Mouse (Mus musculus): ENCODE results near the gene Casp3.

Gene Casp3

GRCm38 (mm10) chr8:46606930-46607329 lies 10.2 kb upstream of the Casp3 start:
- in situ Hi-C loops (cut with MboI): no loop called here

- in situ Hi-C loops (cut with MboI): no loop called here
Measured at GRCm38 (mm10) chr8:46611557-46611956, 5.5 kb upstream of the Casp3 start.

GRCm38 (mm10) chr8:46612913-46613312 lies 4.2 kb upstream of the Casp3 start:
- in situ Hi-C loops (cut with MboI): no loop called here

- in situ Hi-C loops (cut with MboI): no loop called here
Measured at GRCm38 (mm10) chr8:46613377-46613776, 3.7 kb upstream of the Casp3 start.

- in situ Hi-C loops (cut with MboI): no loop called here
Measured at GRCm38 (mm10) chr8:46615936-46616335, 1.2 kb upstream of the Casp3 start.

GRCm38 (mm10) chr8:46617690-46618620 lies 864 bp downstream of the Casp3 start:
- in situ Hi-C loops (cut with MboI): no loop called here

- in situ Hi-C loops (cut with MboI): no loop called here
Measured at GRCm38 (mm10) chr8:46618639-46619320, 1.7 kb downstream of the Casp3 start.

- in situ Hi-C loops (cut with MboI): no loop called here
Measured at GRCm38 (mm10) chr8:46622446-46623270, 5.6 kb downstream of the Casp3 start.

- in situ Hi-C loops (cut with MboI): no loop called here
Measured at GRCm38 (mm10) chr8:46625166-46625565, 8.1 kb downstream of the Casp3 start.

- in situ Hi-C loops (cut with MboI): no loop called here
Measured at GRCm38 (mm10) chr8:46626642-46627041, 9.6 kb downstream of the Casp3 start.

GRCm38 (mm10) chr8:46627881-46628280 lies 10.8 kb downstream of the Casp3 start:
- in situ Hi-C loops (cut with MboI): no loop called here

GRCm38 (mm10) chr8:46628645-46629044 lies 11.6 kb downstream of the Casp3 start:
- in situ Hi-C loops (cut with MboI): no loop called here

GRCm38 (mm10) chr8:46630422-46630821 lies 13.3 kb downstream of the Casp3 start:
- in situ Hi-C loops (cut with MboI): no loop called here

- in situ Hi-C loops (cut with MboI): no loop called here
Measured at GRCm38 (mm10) chr8:46630932-46631331, 13.8 kb downstream of the Casp3 start.

GRCm38 (mm10) chr8:46639010-46639571 lies 22.0 kb downstream of the Casp3 start:
- in situ Hi-C loops (cut with MboI): no loop called here

GRCm38 (mm10) chr8:46639852-46640251 lies 22.8 kb downstream of the Casp3 start:
- in situ Hi-C loops (cut with MboI): no loop called here

- in situ Hi-C loops (cut with MboI): no loop called here
Measured at GRCm38 (mm10) chr8:46641272-46641671, 24.2 kb downstream of the Casp3 start.

GRCm38 (mm10) chr8:46648421-46648820 lies 31.3 kb downstream of the Casp3 start:
- in situ Hi-C loops (cut with MboI): no loop called here

- in situ Hi-C loops (cut with MboI): no loop called here
Measured at GRCm38 (mm10) chr8:46651872-46652271, 34.8 kb downstream of the Casp3 start.

- in situ Hi-C loops (cut with MboI): no loop called here
Measured at GRCm38 (mm10) chr8:46655919-46656318, 38.8 kb downstream of the Casp3 start.

GRCm38 (mm10) chr8:46671496-46671895 lies 54.4 kb downstream of the Casp3 start:
- in situ Hi-C loops (cut with MboI): loop anchor here (5.0 to 10.0 kb wide), 2 partner anchors 276 to 703 kb away; no protein-coding TSS in a partner anchor
